In genomic region chr7:83654938-83655630, GRCm38 (mm10) we compare ENCODE assay signal across 8 mouse cellular contexts. TPM values are rescaled to one million over a fixed set of nuclear protein-coding genes. Genes with fewer than 3 reads are reported as not detected.
DNase-seq lines count a peak whose midpoint lies in the region; ATAC-seq lines count a peak whose summit lies in the region.

No protein-coding gene starts in this region.

- no peak for DNase-seq in embryonic facial prominence, embryonic 10.5 days (ENCODE audit: low spot score)
- DNase-seq in kidney, postnatal 25 days, result peak; percentile 44 to 73
- DNase-seq in cerebellum, postnatal 14 days, result no peak
- no peak for DNase-seq in cerebellum, adult 9-11 months
- DNase-seq in left cerebral cortex, postnatal 14 days (ENCODE audit: low spot score in 2 of 2), result no peak
- DNase-seq in retina, postnatal 1 day, result no peak

- 66% methylated on average over 5 of the region's 5 CpGs for WGBS in embryonic facial prominence, embryonic 10.5 days

- no peaks in the 10 kb centered on the region for H3K4me1 ChIP-seq in embryonic facial prominence, embryonic 10.5 days

- H3K27ac ChIP-seq in embryonic facial prominence, embryonic 10.5 days (replicated peaks), result peak overlapping the region; percentile 40; the same call in 1 of the 2 replicates

- H3K4me3 ChIP-seq in embryonic facial prominence, embryonic 10.5 days, result no peak overlapping the region

- no peaks in the 10 kb centered on the region for H3K9me3 ChIP-seq in embryonic facial prominence, embryonic 10.5 days

- H3K36me3 ChIP-seq in embryonic facial prominence, embryonic 10.5 days (replicated peaks), result no peaks in the 10 kb centered on the region

- ATAC-seq in CD4-positive, CD25-positive, alpha-beta regulatory T cell, adult 4 months, result peak; percentile 82
- ATAC-seq in megakaryocyte progenitor cell, adult 5-6 weeks (replicated peaks; ENCODE audit: poor library complexity), result peak; percentile 61

- intact Hi-C loops in left cerebral cortex, postnatal 14 days (cut with DNase I), result no loop called here

- no peaks in the 10 kb centered on the region for H3K27me3 ChIP-seq in embryonic facial prominence, embryonic 10.5 days (replicated peaks; ENCODE audit: low read depth, poor library complexity, severe bottlenecking)

RNA-seq across cellular contexts. Expression of gene Stard5, which starts 23.3 kb away (rescaled TPM):
- polyA plus RNA-seq in CD4-positive, CD25-positive, alpha-beta regulatory T cell, adult 4 months (2017; shearing (Covaris generic)), result 10 to 100 TPM; 49.3 to 54.4 TPM
- 15.1 and 16.8 TPM in 2 replicates for polyA plus RNA-seq in embryonic facial prominence, embryonic 10.5 days (2016; fragmentation: Nextera tagmentation; extraction: Ambion mirVana)
- total RNA-seq in megakaryocyte progenitor cell, adult 5-6 weeks (2015), result 9.4 and 11.3 TPM in 2 replicates
- total RNA-seq in megakaryocyte progenitor cell, adult 5-6 weeks (2017), result 10.0 and 11.0 TPM in 2 replicates
- total RNA-seq in left cerebral cortex, postnatal 14 days (2021), result 10 to 100 TPM in 1 of 2 experiments, 1 to 10 TPM in 1; 7.3 to 10.4 TPM

Comparison
In these comparisons a context has a peak if more than half of its experiments do, and no peak if none do; other contexts are left out.
1. DNase-seq: peak in kidney, postnatal 25 days (2 of 2); none in embryonic facial prominence, embryonic 10.5 days (single experiment), cerebellum, postnatal 14 days (0 of 2), cerebellum, adult 9-11 months (single experiment), left cerebral cortex, postnatal 14 days (0 of 2) and retina, postnatal 1 day (single experiment).